Mouse (Mus musculus) hindbrain, embryonic 12.5 days (tissue): ENCODE data around the gene Ubl3. TPM values are rescaled to one million over a fixed set of nuclear protein-coding genes. Genes with fewer than 3 reads are reported as not detected.

ENCODE experiments used
- ATAC-seq: fragments of 200-750 bp; cut with Nextera tagmentation; 2 replicates; pipeline ENCODE4 v1.8.0; 2017; ENCODE audit warnings: moderate TSS enrichment; ENCODE audit not compliant: low FRiP score
- H3K27ac ChIP-seq: fragments of 300-500 bp; sonication (generic); 2 replicates; pipeline ENCODE4 v1.5.1; 2016; ENCODE audit warnings: mild to moderate bottlenecking
- H3K27me3 ChIP-seq: fragments of 300-500 bp; sonication (generic); 2 replicates; pipeline ENCODE4 v1.6.1; 2016; ENCODE audit warnings: mild to moderate bottlenecking
- H3K36me3 ChIP-seq: fragments of 300-500 bp; sonication (generic); 2 replicates; pipeline ENCODE4 v1.6.1; 2016; ENCODE audit warnings: mild to moderate bottlenecking
- H3K4me1 ChIP-seq: fragments of 300-500 bp; sonication (generic); 2 replicates; pipeline ENCODE4 v1.6.1; 2016
- H3K4me2 ChIP-seq: fragments of 300-500 bp; sonication (generic); replicated peaks from 2 replicates; pipeline ENCODE4 v1.6.1; 2016; ENCODE audit warnings: mild to moderate bottlenecking
- H3K4me3 ChIP-seq: fragments of 300-500 bp; sonication (generic); 2 replicates; pipeline ENCODE4 v1.5.1; 2016; ENCODE audit warnings: mild to moderate bottlenecking
- H3K9ac ChIP-seq: fragments of 300-500 bp; sonication (generic); 2 replicates; pipeline ENCODE4 v1.6.1; 2016; ENCODE audit warnings: mild to moderate bottlenecking, moderate library complexity
- H3K9me3 ChIP-seq: fragments of 300-500 bp; sonication (generic); replicated peaks from 2 replicates; pipeline ENCODE4 v1.6.1; 2016; ENCODE audit warnings: mild to moderate bottlenecking
- WGBS: fragments of 180-500 bp; shearing (Covaris S2); methylation state at CpG from one replicate; pipeline ENCODE4 v1.1.7; 2016; 5-methylcytosine and 5-hydroxymethylcytosine counted together
- polyA plus RNA-seq: library from polyadenylated mRNA; unstranded; fragments of >200 nt; fragmentation: Nextera tagmentation; extraction: Ambion mirVana; gene quantifications from 2 replicates; pipeline ENCODE4 v1.2.1, GENCODE M21; 2016

Ubl3 gene
- polyA plus RNA-seq, 1 experiment from 2014 or later = 93.4 TPM

DNA sequence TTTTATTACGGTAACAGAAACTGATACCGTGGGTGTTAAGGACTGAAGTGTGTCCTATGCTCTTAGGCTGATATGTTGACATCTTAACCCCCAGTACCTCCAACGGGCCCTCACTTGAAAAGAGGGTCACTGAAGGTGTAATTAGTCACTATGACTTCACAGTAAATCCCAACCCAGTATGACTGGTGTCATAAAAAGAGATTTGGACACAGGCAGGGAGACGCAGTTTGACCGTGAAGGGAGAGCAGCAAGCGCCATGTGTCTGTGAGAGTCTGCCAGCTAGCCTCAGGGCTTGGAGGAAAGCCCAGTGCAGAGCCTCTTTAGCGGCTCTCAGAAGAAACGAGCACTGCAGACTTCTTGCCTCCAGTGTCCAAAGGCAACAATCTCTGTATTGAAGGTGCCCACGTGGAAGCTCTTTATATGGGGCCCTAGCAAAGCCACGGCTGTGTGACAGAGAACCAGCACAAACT, 62.8 kb downstream of the Ubl3 start:
- ATAC-seq = peak; percentile 59
- Histone ChIP-seq H3K36me3 (no peaks in the 10 kb centered on the region), H3K4me3 (no peak overlapping the region), H3K27me3 (no peaks in the 10 kb centered on the region), H3K27ac (peak overlapping the region; percentile 52; the same call in 1 of the 2 replicates), H3K4me2 (no peak overlapping the region), H3K9ac (no peak overlapping the region), H3K4me1 (peaks cover 16% of the 10 kb centered on the region; the same call in 1 of the 2 replicates), H3K9me3 (no peaks in the 10 kb centered on the region)
- WGBS = 61% methylated on average over 10 of the region's 10 CpGs

DNA sequence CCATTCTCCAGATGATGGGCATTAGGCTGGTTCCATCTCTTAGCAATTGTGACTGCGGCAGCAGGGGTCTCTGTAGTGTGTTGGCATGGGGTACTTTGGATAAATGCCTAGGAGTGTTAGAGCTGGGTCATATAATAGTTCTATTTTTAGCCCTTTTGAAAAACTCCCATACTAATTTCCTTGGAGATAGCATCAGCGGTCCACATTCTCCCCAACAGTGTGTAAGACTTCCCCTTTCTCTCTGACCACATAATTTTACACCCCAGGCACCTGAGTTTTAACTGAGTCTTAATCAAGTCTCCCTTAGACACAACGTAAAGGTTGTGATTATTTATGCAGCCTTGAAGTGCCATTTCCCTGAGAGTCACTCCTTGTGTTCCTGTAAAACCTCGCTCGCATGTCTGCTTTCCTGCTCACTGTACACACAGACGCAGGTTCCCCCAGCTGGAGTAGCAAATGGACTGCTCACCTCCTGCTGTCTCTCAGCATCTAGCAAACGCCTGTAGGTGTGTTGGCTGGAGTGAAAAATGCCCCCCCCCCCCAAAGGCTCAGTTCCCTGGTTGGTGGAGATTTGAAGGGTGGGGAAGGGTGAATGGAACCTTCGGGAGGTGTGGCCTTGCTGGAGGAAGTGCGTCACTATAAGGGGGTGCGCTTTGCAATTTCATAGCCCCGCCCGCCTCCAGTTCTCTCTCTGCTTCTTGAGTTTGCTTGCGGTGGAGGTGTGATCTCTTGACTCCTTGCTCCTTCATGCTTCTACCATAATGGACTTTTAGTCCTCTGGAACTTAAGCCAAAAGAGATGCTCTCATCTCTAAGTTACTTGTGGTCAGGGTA, 63.5 kb downstream of the Ubl3 start:
- Histone ChIP-seq H3K27me3 (no peaks in the 10 kb centered on the region), H3K4me2 (no peak overlapping the region), H3K36me3 (no peaks in the 10 kb centered on the region), H3K9me3 (no peaks in the 10 kb centered on the region), H3K9ac (no peak overlapping the region), H3K27ac (no peak overlapping the region), H3K4me3 (no peak overlapping the region), H3K4me1 (peaks cover 16% of the 10 kb centered on the region; the same call in 1 of the 2 replicates)
- 73% methylated on average over 12 of the region's 13 CpGs for WGBS
- ATAC-seq = no peak

DNA sequence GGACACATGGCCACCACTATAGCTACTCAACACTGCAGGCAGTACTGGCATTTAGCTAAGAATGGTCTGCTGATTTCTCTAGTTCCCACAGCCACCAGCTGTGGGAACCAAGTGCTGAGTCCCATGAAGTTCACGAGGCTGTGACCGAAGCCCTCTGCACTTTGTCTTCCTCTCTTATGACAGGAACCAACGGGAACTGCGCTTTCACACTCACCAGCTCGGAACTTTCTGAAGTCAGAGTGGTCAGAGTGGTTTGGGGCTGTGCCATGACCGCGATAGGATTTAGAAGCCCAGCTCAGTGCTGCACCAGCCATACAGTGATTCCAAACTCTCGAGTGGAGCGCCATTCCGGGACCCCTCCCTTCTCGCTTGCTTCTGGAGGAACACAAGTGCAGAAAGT, 66.4 kb downstream of the Ubl3 start:
- no peak for ATAC-seq
- Histone ChIP-seq H3K4me3 (no peak overlapping the region), H3K9me3 (no peaks in the 10 kb centered on the region), H3K4me1 (peaks cover 16% of the 10 kb centered on the region; the same call in 1 of the 2 replicates), H3K36me3 (no peaks in the 10 kb centered on the region), H3K4me2 (no peak overlapping the region), H3K27me3 (no peaks in the 10 kb centered on the region), H3K27ac (no peak overlapping the region), H3K9ac (no peak overlapping the region)
- 90% methylated on average over 11 of the region's 11 CpGs for WGBS

DNA sequence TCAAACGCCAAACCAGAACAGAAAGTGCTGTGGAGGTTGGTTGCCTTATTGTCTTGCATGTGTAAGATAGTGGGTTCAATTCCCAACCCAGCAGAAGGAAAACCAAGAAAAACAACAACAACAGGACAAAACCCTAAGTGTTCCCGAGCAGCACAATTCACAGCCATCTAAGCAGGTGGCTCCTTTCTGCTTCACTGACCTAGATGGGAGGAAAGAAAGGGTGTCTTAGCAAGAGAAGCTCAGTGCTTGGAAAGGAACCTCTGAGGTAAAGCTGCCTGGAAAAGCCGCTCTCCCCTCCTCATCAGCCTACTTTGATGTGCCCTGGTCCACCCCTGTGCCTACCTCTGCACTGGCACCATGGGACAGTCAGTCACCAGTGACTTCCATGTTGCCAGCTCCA, 70.8 kb downstream of the Ubl3 start:
- H3K27me3 ChIP-seq = 0 out of 2 replicates have a peak, but pooled peaks cover 3% of the 10 kb centered on the region
- no peaks in the 10 kb centered on the region for H3K4me1 ChIP-seq
- no peak overlapping the region for H3K4me3 ChIP-seq
- WGBS = 76% methylated on average over 3 of the region's 3 CpGs
- ATAC-seq = no peak
- H3K27ac ChIP-seq = no peak overlapping the region
- H3K36me3 ChIP-seq = no peaks in the 10 kb centered on the region
- no peaks in the 10 kb centered on the region for H3K9me3 ChIP-seq
- H3K9ac ChIP-seq = no peak overlapping the region
- no peak overlapping the region for H3K4me2 ChIP-seq

DNA sequence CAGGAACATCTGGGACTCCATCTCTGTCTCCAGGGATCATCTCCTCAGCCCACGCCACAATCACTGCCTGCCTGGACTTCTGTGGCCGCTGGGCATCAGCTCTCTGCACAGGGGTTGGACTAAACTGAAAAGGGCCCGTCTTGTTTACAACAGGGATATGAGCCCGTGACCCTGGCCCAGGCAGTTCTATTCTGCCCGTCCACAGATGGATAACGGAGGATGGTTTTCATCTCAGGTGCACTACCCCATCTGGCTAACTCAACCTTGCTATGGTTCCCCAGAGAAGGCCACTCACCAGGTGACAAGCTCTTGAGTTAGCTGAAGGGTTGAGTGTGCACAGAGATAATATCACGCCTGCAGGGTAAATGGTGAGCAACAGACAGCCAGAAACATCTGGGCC, 78.2 kb downstream of the Ubl3 start:
- Histone ChIP-seq H3K4me3 (no peak overlapping the region), H3K36me3 (no peaks in the 10 kb centered on the region), H3K4me1 (no peaks in the 10 kb centered on the region), H3K27ac (no peak overlapping the region), H3K27me3 (no peaks in the 10 kb centered on the region), H3K9ac (no peak overlapping the region), H3K4me2 (no peak overlapping the region), H3K9me3 (no peaks in the 10 kb centered on the region)
- WGBS = 78% methylated on average over 7 of the region's 7 CpGs
- ATAC-seq = no peak

DNA sequence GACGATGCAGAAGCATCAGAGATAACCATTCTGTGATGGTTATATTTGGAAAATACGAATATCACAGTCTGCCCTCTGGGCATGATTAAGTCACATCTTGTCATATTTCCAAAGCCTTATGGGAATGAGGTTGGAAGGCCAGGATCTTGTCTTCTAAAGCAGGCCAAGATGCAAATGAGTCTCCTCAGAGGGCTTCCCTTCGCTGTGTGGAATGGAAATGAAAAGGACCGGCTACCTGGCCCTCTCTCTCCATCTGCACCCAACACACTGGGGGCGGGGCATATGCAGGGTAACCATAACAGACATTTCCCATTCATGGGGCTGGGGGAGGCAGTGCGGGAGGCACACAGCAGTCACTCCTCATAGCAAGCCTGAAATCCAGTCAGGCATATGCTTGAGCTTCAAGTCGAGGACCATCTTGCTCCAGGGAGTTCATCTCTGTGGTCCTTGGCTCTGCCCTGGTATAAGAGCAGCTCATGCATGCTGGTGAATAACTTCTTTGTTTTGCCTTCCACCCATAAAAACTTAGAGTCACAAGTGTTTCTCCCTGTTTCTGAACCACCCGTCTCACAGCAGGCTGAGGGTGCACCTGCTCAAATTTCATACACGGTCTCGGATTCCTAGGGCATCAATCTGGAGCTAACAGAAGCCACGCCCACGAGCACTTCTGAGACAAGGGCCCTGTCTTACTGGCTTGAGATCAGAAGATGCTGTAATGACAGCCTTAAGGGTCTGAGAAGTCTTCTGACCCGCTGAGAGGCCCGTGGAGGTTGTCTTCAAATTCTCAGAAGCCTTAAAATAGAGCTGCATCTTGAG, 83.8 kb downstream of the Ubl3 start:
- H3K9me3 ChIP-seq = no peaks in the 10 kb centered on the region
- no peak overlapping the region for H3K4me2 ChIP-seq
- no peaks in the 10 kb centered on the region for H3K27me3 ChIP-seq
- H3K27ac ChIP-seq = no peak overlapping the region
- H3K36me3 ChIP-seq = no peaks in the 10 kb centered on the region
- H3K4me1 ChIP-seq = peaks cover 19% of the 10 kb centered on the region
- 56% methylated on average over 14 of the region's 14 CpGs for WGBS
- no peak overlapping the region for H3K4me3 ChIP-seq
- ATAC-seq = no peak
- no peak overlapping the region for H3K9ac ChIP-seq

DNA sequence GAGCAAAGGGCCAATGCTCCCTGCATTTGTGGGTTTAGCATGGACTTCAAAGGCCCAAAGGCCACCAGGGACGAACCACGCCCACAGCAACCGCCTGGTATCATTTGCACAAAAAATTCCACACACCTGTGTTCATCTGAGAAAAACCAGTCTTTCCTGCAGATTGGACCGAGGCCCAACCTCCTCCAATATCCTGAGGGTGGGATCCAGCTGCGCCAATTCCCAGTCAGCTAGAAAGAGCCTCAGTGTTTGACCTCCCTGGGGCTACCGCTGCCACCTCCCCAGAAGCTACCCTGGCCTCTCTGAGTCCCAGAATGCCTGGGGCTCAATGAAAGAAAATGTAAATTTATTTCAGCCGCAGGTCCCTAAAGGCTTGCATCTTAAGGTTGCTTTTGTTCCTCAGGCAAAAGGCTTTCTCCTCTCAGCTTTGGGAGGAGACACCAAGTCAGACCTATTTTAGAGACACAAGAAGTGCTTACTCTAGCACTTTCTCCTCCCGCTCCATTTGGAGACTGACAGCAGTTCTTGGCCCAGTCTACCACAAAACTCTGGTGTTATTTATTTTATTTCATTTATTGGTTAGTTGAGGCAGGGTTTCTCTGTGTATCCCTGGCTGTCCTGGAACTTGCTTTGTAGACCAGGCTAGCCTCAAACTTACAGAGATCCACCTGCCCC, 85.5 kb downstream of the Ubl3 start:
- Histone ChIP-seq H3K27me3 (no peaks in the 10 kb centered on the region), H3K9me3 (no peaks in the 10 kb centered on the region), H3K27ac (0 out of 2 replicates have a peak overlapping the region, but pooled peaks have one; percentile 36), H3K9ac (no peak overlapping the region), H3K4me2 (no peak overlapping the region), H3K4me3 (no peak overlapping the region), H3K4me1 (peaks cover 19% of the 10 kb centered on the region), H3K36me3 (no peaks in the 10 kb centered on the region)
- 23% methylated on average over 8 of the region's 8 CpGs for WGBS
- ATAC-seq = no peak

DNA sequence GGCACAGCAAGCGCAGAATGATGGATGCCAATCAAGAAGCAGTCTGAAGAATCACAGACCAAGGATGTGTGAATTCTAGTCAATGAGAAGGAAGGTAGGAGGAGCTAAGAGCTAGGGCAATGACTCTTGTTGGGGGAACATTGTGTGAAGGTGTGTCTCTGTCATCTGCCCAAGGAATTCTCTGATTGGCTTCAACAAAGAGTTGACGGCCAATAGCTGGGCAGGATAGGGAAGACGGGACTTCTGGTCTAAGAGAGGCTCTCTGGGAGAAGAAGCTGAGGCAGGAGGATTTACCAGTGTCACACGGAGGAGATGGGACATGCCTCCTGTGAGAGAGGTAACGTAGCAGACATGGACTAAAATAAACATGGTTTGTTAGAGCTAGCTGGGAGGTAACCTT, 86.5 kb downstream of the Ubl3 start:
- peaks cover 19% of the 10 kb centered on the region for H3K4me1 ChIP-seq
- no peaks in the 10 kb centered on the region for H3K36me3 ChIP-seq
- H3K4me2 ChIP-seq = no peak overlapping the region
- no peaks in the 10 kb centered on the region for H3K27me3 ChIP-seq
- ATAC-seq = no peak
- no peaks in the 10 kb centered on the region for H3K9me3 ChIP-seq
- 82% methylated on average over 5 of the region's 5 CpGs for WGBS
- no peak overlapping the region for H3K27ac ChIP-seq
- no peak overlapping the region for H3K9ac ChIP-seq
- H3K4me3 ChIP-seq = no peak overlapping the region

DNA sequence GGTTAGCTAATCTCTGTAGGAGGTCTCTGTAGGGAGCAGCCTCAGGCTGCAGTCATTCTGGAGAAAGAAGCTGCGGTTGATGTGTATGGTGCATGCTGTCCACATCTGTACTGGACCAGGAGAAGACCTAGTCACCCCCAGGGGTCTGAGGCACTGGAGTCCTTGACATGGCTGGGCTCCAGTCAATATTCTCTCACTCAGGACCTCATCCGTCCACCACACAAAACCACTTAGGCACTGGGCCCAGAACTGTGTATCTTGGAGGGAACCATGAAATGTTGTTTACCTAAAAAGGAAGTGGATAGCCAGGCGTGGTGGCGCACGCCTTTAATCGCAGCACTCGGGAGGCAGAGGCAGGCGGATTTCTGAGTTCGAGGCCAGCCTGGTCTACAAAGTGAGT, 87.5 kb downstream of the Ubl3 start:
- H3K4me1 ChIP-seq = peaks cover 19% of the 10 kb centered on the region
- H3K4me2 ChIP-seq = no peak overlapping the region
- WGBS = 94% methylated on average over 9 of the region's 9 CpGs
- H3K4me3 ChIP-seq = no peak overlapping the region
- 0 out of 2 replicates have a peak, but pooled peaks cover 5% of the 10 kb centered on the region for H3K9me3 ChIP-seq
- H3K27me3 ChIP-seq = no peaks in the 10 kb centered on the region
- no peak overlapping the region for H3K27ac ChIP-seq
- H3K9ac ChIP-seq = no peak overlapping the region
- ATAC-seq = no peak
- H3K36me3 ChIP-seq = no peaks in the 10 kb centered on the region

DNA sequence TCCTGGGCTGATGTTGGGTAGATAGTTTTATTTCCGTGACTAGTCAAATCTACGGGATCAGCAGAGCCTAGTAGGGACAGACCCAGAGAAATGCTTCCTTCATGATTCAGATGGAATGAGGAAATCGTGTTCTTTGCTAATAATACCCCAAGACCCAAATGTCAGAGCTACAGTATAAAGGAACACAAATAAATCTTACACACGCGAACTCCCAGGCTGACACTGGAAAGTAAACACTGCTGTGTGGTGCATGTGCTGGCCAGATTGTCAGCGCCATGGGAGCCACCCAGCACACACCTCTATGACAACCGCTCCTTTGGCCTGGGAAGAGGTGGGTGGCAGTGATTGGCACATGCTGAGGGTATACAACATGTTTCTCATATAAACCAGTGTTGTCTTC, 88.1 kb downstream of the Ubl3 start:
- no peak overlapping the region for H3K4me3 ChIP-seq
- no peak overlapping the region for H3K4me2 ChIP-seq
- WGBS = 87% methylated on average over 7 of the region's 7 CpGs
- peaks cover 19% of the 10 kb centered on the region for H3K4me1 ChIP-seq
- H3K9ac ChIP-seq = no peak overlapping the region
- no peak overlapping the region for H3K27ac ChIP-seq
- H3K27me3 ChIP-seq = no peaks in the 10 kb centered on the region
- 0 out of 2 replicates have a peak, but pooled peaks cover 5% of the 10 kb centered on the region for H3K9me3 ChIP-seq
- ATAC-seq = no peak
- no peaks in the 10 kb centered on the region for H3K36me3 ChIP-seq

DNA sequence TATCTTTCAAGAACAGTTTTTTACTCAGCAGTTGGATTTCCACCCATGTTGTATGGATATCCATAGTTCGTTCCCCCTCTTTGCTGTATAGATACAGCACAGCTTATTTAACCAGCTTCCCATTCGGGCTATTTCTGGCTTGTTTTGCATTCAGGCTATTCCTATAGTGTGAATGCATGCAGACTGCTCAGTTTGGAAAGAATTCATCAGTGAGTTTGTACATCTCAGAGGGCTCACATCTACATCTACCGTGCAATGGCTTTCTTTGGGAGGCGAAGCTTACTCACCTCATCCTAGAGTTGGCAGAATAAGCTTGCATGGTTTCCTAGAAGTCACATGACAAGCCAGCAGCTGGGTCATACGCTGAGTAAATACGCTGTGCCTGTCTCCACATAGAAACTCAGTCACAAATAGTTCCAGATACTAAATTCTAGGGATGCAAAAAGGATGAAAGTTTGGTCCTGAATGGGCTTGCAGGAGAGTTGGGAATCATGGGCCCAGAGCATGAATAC, 88.8 kb downstream of the Ubl3 start:
- Histone ChIP-seq H3K4me3 (no peak overlapping the region), H3K27me3 (no peaks in the 10 kb centered on the region), H3K9me3 (0 out of 2 replicates have a peak, but pooled peaks cover 5% of the 10 kb centered on the region), H3K4me1 (peaks cover 19% of the 10 kb centered on the region), H3K36me3 (no peaks in the 10 kb centered on the region), H3K27ac (no peak overlapping the region), H3K9ac (no peak overlapping the region), H3K4me2 (no peak overlapping the region)
- WGBS = 88% methylated on average over 6 of the region's 6 CpGs
- no peak for ATAC-seq
